Mouse (Mus musculus) forelimb bud, embryonic 11.5 days (tissue): ENCODE measurements at regions not wholly inside any gene's neighbourhood (a gene's known extent, or its start where the extent isn't known, plus 50 kb on each side); places are given as distances from the start of the nearest gene placed in this dataset.
A peak's percentile ranks its signal among the peaks of the same experiment; 100 is the strongest.

Experiments used
- DNase-seq: peaks from one replicate; pipeline ENCODE4 v3.0.0-alpha.2; 2012; ENCODE audit warnings: low read depth, low spot score

DNA sequence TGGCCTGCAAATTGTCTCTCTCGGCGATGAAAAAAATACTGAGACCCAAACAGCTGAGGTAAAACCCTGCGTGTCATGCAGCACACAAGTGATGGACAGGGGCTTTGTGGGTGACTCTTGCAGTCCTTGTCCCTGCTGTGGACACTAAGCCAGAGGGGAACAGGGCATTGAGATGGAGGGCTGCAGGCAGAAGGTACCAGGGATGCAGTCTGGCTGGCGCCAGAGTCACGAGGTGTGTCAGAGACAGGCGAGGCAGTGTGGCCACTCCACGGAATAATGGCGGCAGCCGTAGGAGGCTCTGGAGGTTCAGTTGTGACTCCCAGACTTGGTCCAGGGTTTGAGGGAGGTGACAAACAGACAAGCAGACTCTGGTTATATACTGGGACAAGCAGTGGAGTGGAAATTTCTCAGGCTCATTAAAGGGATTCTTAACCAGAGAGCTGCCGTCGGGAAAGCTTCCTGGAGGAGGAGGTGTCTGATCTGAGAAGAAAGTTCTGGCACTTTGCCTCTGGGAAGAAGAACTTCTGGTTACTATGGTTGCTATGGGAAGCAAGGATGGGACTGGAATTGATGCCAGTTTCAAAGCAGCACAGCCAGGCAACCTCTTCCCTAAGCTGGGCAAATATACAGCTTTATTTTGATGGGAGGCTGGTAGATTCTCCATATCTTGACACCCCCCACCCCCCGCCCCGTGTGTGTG, 352.8 kb downstream of the Ptpru start:
- no peak for DNase-seq

DNA sequence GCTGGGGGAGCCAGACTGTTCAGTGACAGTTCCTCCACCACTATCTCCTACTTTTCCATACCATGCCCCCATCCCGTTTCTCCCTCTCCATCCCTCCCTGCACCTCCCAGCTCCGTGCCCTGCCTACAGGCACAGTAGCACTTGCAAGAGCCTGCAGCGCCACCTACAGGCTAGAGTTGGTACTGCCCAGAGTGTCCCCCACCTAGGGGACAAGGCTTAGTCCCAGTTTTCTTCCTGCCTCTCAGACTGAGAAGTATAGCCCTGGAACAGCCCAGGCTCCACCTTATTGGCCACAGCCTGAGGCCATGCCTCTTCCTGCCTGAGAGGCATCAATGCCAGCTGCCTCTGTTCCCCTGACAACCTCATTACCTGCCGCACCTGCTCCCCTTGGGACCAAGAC, 351.3 kb downstream of the Ptpru start:
- DNase-seq: peak; percentile 92

DNA sequence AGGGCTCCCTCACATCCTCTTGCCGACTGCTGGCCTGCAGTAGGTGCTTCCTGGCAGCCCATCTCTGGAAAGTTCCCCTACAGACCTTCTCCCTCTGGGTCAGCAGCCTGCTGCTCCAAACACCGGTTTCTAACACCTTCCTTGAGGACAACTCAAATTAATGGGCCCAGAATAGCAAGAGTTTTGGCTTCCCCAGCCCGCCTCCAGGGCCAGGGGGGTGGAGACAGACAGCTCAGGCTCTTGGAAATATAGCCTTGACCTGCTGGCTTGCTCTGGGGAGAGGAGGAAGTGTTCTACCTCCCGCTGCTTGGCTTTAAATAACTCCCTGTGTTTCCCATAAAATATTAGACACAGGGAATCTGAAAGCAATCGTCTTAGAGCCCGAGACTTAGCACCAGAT, 349.8 kb downstream of the Ptpru start:
- no peak for DNase-seq

DNA sequence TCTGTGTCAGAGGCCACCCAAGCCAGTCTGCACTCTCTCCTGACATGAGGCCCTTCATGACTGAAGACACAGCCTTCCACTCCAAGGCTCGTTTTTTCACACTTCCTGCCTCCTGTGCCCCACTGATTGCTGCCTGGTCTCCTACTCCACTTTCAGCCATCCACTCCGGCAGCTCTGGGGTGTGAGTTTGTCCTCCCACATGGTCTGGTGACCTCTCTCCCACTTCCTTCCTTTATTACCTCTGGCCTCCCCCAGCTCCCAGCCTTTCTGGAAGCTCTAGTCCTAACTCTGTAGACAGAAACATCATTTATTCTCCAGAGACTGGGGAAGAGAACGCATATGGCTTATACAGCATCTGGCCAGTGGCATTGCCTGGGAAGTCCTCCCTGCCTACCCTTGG, 349.0 kb downstream of the Ptpru start:
- no peak for DNase-seq

DNA sequence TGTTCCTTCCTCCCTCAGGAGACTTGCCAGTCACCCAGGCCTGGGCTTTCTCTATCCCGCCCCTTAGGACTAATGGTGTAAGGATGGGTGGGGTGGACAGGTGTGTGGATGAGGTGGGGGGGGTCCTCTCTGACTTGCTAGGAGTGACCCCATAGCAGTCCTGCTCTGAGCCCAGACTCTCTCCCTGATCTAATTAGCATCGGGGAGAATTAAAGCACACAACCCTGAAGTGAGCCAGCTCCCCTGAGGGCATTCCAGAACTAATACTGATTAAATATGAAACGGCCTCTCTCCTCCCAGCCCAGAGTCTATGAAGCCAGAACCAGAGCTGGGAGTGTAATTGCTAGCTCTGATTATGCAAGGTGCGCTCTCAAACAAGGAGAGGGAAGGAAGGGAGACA, 346.1 kb downstream of the Ptpru start:
- DNase-seq: no peak

DNA sequence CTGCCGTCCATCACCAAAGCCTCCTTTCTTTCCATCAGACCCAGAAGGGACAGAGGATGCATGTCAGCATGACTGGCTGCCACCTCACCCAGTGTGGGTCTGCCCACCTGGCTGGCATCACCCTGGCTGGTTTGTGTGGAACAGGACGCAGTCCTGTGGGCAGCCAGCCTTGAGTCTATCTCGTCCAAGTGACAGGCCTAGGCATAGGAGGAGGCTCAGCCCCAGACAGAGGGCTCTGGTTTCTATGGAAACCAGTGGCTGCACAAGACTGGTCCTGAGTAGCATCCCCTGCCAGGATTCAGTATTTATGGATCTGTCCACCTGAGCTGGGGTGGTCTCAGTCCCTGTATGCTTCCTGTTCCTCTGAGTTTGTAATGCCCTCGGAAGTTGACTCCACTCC, 344.4 kb downstream of the Ptpru start:
- DNase-seq: no peak

DNA sequence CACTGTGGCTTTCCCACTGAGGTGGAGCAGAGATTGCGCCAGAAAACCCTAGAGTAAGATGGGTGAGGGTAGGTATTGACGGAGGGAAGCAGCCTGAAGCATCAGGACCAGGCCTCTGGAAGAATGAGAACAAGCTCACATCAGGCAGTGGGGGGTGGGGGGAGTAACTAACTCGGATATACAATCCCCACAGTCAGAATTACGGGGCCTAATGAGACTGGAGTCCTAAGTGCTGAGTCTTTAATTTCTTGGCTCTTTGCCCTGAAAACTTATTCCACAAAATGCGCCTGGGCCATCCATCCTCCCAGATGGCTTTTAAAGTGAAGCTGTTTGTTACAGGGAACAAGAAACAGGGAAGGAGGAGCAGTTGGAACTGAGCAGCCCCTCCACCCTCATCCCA, 341.2 kb downstream of the Ptpru start:
- no peak for DNase-seq

DNA sequence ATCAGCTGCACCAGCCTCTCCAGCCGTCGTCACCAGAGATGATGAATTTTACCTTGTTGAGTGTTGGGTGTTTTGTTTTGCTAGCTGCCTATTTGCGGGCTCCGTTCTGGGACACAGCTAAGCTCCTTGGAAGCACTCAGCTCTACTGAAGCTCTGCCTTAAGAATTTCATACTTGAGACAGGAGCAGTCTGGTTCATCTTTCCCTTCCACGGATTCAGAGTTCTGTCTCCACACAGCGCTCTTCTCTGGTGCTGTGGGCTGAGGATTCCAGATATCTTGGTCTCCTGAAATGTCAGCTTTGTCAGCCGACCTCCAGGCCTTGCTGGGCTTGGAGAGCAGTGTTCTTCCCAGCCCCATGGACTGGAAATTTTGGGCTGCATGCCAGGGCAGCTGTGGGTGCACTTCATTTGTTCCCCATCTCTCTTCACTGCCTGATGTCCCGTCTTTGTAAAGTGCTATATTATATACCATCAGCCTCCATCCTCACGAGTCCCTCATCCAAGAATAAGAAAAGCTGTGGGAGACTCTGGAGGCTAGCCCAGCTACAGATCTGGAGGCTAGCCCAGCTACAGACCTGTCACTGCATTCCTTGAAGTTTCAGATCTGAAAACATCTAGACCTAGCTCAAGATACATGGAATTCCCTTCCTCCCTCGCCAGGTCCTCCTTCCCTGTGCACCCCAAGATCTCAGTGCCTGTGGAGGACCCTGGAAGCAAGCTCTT, 337.0 kb downstream of the Ptpru start:
- no peak for DNase-seq

DNA sequence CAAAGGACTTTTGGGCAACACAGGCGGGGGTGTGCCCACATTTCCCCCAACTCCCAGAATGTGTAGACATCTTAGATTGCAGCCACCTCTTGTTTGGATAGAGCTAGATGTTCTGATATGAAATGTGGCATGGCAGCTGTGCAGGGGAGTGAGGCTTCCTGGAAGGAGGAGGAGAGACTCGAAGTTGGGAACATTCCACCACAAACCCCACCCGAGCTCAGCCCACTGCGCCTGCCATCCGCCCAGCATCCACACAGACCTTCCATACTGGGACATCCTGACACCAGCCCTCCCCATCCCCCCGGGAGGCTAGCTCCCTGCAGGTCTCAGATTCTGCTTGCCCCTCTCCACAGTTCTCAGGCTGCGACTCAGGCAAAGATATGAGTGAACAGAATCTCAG, 329.9 kb downstream of the Ptpru start:
- DNase-seq: no peak

DNA sequence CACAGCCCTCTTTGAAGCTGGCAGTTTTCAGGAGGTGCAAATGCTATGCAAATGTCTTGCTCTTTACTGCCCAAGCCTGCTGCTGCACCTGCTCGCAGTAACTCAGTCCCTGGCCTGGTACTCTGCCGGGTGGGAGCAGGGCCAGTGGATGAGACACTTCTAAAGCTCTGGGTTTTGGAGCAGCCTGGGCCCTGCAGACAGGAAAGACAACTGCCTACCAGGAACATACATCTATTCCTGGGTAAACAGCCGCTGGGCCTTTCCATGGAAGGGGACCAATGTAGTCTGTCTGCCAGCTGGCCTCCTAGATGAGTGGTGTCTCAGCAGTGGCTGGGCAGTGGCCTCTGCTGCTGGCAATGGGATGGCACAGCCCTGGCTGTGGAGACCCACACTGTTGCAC, 326.5 kb downstream of the Ptpru start:
- no peak for DNase-seq

DNA sequence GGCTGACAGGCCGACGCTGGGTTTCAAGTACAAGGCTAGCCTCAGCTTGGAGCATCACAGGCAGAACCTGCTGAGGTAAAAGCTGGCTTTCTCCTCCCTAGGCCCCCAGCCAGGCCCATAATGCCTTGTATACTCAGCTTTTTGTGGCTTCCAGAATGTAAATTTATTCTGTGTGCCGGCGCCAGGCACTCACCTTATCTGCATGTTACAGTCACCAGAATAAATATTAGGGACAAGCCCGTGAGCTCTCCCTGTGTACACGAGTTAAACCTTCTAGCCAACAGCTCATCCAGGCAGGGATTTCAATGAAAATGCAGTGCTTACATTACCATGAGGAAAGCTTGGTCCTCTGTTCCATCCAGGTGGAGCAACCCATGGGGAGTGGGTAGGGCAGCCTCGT, 325.3 kb downstream of the Ptpru start:
- no peak for DNase-seq

DNA sequence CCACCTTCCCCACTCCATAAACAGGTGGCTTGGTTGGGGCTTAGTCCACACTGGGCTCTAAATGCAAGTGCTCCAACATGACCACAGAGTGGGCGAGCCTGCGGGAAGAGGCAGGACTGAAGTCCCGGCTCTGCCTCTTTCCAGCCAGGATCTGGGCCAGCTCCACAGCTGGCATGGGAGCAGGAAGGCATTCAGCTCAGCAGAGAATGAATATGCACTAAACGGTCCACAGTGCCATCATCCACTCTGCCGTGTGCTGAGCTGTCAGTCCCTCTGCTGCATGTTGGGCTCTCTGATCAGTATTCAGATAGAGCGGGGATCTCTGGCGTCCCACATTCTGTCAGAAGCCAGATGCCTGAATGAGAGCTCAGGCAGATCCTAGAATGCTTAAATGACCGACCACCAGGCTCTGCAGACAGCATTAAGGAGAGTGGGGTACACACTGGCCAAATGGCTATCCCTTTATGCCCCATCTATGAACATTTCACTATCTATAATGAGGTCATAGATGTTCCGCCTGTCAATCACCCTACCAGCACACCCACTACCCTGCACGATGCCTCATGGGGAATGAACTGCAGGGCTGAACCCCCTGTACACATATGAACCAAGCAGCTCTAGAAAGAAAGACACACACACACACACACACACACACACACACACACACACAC, 317.3 kb downstream of the Ptpru start:
- no peak for DNase-seq

DNA sequence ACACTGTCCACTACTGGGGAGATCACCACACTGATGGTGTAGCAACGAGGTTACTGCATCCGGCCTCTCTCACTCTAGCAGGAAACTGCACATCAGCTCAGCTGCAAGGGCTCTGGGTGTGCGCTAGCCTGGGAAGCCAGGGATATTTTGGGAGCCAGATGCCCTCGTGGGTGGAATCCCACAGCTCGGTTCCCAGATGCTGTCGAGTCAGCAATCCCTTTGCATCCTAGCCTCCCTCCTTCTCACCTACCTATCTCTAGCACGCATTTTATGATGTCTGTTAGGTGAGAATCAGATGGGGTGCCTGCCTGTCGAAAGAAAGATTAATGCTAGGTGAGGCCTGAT, 316.8 kb downstream of the Ptpru start:
- no peak for DNase-seq

DNA sequence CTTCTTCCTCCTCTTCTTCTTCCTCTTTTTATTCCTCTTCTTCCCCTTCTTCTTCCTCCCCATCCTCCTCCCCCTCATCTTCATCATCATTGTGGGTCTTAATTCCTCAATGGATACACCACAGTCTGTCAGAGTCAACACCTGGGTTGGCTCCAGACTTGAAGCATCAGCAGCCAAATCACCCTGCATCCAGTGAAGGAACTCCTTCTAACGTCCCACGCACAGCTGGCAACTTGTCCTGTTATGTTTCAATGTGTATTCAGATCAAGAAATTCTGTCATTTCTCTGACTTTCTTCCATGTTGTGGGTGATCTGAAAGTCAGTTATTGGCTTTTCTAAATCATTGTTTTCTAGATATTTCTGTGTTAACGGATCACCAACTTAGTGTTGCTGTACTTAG, 312.9 kb downstream of the Ptpru start:
- DNase-seq: no peak

DNA sequence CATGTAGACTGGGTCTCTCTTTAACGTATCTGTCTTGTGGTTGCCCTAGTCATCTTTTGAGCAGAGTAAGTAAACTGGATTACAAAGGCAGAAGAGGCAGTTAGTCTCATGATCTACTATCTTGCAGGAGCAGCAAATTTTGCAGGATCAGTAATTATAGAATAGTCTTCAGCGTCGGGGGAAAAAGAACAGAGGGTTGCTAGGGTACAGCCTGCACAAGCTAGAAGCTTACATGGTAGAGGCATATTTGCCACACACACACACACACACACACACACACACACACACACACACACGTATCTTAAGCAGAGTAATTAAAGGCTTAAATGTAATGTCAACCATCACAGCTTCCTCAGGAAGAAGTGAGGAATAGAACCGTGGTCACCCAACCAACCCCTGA, 307.6 kb downstream of the Ptpru start:
- DNase-seq: no peak

DNA sequence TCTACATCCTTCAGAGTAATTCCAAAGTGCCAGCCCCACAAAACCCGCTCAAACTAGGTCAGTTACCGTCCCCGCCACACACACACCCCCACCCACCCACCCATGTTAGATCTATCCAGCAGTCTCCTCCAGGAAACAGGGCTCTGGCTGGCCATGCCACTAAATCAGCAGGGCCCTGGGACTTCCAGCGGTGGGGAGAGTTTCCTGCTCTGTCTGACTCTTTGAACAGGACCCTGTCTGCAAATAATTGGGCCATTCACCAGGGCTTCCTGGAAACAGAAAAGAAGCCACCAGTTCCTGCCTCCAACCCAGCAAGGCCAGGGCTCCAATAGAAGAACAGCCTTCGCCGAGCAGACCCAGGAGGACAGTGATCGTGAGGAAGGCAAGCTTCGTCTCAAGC, 307.1 kb downstream of the Ptpru start:
- DNase-seq: no peak

DNA sequence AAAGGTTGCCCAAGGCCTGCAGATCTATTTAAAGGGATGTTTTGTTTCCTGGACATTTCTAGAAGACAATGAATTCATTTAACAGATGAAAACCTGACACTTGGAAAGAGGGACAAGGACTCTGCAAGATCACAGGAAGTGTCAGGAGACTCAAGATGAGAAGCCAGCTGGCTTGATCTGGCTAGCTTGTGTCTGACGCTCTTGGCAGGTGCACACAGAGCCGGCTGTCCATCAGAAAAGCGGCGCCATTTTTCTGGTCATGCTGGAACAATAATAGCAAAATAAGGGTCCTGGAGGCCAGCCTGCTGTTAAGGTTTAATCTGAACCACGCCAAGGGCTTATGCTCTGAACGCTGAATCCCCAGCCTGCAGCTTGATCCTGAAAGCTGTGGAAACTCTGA, 303.3 kb downstream of the Ptpru start:
- no peak for DNase-seq

DNA sequence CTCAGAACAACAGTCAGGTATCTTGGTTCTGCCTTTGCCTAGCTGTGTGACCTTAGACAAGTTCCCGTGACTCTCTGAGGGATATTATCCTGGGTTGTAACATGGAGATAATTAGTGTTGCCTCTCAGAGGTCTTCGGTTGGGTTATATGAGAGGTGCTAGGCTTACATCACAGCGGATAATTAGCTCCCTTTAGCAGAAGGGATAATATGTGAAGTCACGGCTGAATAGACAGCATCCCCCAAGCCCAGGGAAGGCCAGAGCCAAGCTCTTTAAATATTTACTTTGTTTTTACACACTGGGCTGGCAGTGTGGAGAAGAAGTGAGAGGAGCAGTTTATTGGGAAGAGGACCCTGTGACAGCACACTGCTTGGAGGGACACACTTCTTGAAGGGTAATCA, 299.9 kb downstream of the Ptpru start:
- no peak for DNase-seq

DNA sequence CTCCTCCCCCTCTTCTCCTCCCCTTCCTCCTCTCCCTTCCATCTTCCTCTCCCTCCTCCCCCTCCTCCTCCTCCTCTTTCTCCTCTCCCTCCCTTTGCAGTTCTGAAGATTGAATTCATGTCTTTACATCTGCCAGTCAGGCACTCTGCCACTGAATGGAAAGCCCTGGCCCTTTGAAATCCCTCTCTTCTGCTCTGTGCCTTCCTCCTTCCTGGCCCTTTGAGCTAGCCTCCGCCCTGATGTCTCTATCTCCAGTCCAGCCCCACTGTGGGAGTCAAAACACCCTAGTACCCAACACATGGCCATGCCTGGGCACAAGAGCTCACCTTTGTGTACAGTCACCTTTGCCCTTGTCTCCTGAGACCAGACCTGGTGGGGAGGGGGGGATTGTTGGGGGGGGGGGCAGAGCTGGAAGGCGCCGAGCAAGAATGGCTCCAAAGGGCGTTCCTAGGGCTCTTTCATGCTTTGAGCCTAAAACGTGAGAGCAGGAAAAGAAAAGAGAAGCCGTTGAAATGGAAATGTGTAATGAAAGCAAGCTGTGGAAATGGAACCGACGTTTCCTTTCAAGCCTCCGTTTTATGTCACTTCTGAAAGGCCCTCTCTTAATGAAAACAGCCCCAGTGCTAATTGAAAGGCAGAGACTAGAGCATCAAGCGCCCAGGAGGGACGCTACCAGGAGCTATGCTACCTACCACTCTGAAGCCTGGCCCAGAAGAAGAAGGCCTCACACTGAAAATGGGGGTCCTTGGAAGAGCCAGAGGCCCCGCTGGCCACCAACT, 291.5 kb downstream of the Ptpru start:
- no peak for DNase-seq

DNA sequence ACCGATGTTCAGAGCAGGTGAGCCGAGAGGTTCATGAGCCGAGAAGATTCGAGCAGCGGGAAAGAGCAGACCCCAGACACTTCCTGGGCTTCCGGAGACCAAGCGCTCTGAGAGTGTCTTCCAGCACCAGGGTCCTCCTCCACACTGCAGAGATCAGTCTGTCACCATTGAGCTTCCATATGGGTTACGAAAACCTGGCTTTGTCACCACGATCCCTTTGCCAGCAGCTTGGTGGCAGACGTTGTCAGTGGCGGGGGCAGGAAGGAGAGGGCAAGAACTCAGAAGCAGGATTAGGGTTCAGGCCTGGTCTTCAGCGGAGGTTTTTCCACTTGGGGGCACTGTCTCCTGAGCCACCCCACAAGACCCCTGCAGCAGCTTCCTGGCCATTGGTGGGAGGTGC, 288.5 kb downstream of the Ptpru start:
- no peak for DNase-seq

DNA sequence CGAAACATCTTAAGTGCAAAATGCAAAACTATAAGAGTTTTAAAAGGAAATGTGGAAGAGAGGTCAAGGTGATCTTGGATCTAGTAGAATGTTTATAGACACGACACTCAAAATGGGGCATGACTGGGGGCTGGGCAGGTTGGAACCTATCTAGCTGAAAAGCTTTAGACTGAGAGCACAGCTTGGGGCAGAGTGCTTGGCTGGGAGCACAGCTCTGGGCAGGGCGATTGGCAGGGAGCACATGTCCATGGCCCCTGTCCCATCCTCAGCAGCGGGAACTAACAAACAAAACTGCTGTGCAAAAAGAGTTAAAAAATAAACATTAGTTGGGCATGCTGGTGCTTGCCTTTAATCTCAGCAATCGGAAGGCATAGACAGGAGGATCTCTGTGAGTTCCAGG, 279.6 kb downstream of the Ptpru start:
- DNase-seq: no peak

DNA sequence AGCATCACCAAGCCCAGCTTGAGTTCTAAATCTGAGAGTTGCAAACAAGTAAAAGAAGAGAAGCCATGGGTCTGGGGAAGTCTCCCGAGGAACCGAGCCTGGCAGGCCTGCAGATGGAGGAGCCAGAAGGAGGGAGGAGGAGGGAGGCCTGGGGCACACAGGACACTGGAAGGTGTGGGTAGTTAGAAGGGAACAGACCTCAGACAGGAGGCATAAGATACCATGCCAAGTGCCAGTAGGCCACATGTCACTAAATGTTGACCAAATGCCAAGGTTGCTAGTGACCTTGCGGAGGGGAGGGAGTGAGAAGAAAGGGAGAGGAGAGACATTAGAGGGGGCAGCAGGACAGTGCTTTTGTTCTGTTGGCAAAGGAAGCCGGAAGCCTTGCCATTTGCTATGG, 274.2 kb downstream of the Ptpru start:
- DNase-seq: no peak
